Mouse (Mus musculus): ENCODE measurements at regions not wholly inside any gene's neighbourhood (a gene's known extent, or its start where the extent isn't known, plus 50 kb on each side); places are given as distances from the start of the nearest gene placed in this dataset.

DNA sequence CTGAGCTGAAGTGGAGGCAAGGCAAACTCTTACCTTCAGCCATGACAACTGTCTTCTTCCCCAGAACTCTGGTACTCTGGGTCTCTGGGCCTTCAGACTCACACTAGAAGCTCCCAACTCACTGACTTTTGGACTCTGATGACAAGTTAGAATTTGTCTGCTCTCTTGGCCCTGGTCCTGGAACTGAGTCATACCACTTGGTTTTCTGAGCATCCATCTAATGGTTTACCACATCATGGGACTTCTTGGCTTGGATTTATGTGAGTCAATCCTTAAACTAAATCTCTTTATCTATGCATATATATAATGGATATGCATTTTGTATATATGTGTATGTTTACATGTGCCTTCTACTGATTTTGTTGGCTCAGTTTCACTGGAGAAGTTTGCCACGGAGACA, 273.8 kb upstream of the Pkn2 start:
- H3K4me3 ChIP-seq (replicated peaks; ENCODE audit: low read depth, low read length) = no peak overlapping the region
- WGBS = 94% methylated on average over 1 of the region's 1 CpGs
- TF ChIP-seq CTCF (IDR thresholded peaks at IDR 0.05; ENCODE audit: low read depth) = no peak
- no peak overlapping the region for H3K27ac ChIP-seq
- no peak overlapping the region for H3K4me2 ChIP-seq (ENCODE audit: low read length)
- no peaks in the 10 kb centered on the region for H3K27me3 ChIP-seq (ENCODE audit: insufficient read depth, low read length)
- ATAC-seq (replicated peaks; ENCODE audit: low FRiP score, low read depth) = no peak
- no peak for DNase-seq (ENCODE audit: low spot score)
- H3K9me3 ChIP-seq (replicated peaks; ENCODE audit: low read length) = no peaks in the 10 kb centered on the region
- no peaks in the 10 kb centered on the region for H3K36me3 ChIP-seq (ENCODE audit: insufficient read depth, low read length)
- no peaks in the 10 kb centered on the region for H3K4me1 ChIP-seq (replicated peaks; ENCODE audit: insufficient read depth, low read length)
- no peak overlapping the region for H3K9ac ChIP-seq (ENCODE audit: low read depth, low read length)

- TF ChIP-seq CTCF (IDR thresholded peaks at IDR 0.05; ENCODE audit: low read depth) = no peak
- ATAC-seq (replicated peaks; ENCODE audit: low FRiP score, low read depth) (no peak), DNase-seq (ENCODE audit: low spot score) (no peak)
- Histone ChIP-seq H3K9me3 (replicated peaks; ENCODE audit: low read length) (no peaks in the 10 kb centered on the region), H3K9ac (ENCODE audit: low read depth, low read length) (no peak overlapping the region), H3K4me3 (replicated peaks; ENCODE audit: low read depth, low read length) (no peak overlapping the region), H3K27me3 (ENCODE audit: insufficient read depth, low read length) (no peaks in the 10 kb centered on the region), H3K36me3 (ENCODE audit: insufficient read depth, low read length) (no peaks in the 10 kb centered on the region), H3K4me1 (replicated peaks; ENCODE audit: insufficient read depth, low read length) (no peaks in the 10 kb centered on the region), H3K4me2 (ENCODE audit: low read length) (no peak overlapping the region), H3K27ac (no peak overlapping the region)
- 67% methylated on average over 8 of the region's 8 CpGs for WGBS
These were observed 265.7 kb upstream of the Pkn2 start for GRCm38 (mm10) chr3:143147471-143147870.

GRCm38 (mm10) chr3:143138952-143139351, 257.1 kb upstream of the Pkn2 start:
- ATAC-seq (replicated peaks; ENCODE audit: low FRiP score, low read depth) (no peak), DNase-seq (ENCODE audit: low spot score) (no peak)
- H3K9me3 ChIP-seq (replicated peaks; ENCODE audit: low read length) = no peaks in the 10 kb centered on the region
- no peaks in the 10 kb centered on the region for H3K27me3 ChIP-seq (ENCODE audit: insufficient read depth, low read length)
- no peaks in the 10 kb centered on the region for H3K4me1 ChIP-seq (replicated peaks; ENCODE audit: insufficient read depth, low read length)
- H3K27ac ChIP-seq = no peak overlapping the region
- no peaks in the 10 kb centered on the region for H3K36me3 ChIP-seq (ENCODE audit: insufficient read depth, low read length)
- no peak overlapping the region for H3K4me3 ChIP-seq (replicated peaks; ENCODE audit: low read depth, low read length)
- 90% methylated on average over 3 of the region's 3 CpGs for WGBS
- no peak overlapping the region for H3K9ac ChIP-seq (ENCODE audit: low read depth, low read length)
- no peak overlapping the region for H3K4me2 ChIP-seq (ENCODE audit: low read length)
- no peak for TF ChIP-seq CTCF (IDR thresholded peaks at IDR 0.05; ENCODE audit: low read depth)

DNA sequence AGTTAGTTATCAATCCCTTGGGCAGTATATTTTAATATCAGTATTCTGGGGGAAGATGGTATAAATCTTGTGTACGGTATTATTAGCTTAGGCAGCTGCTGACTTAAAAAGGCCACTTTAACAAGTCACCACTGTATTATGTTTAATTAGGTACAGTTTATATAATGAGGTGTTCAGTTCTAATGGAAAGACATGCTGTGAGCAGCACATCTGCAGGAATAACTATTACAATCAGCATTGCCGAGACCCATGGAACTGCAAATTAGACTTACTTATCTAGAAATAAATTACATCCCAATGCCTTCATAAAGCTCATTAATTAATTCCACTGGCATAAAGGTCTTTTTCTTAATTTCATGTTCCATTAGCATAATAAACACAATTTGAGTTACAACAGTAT, 252.7 kb upstream of the Pkn2 start:
- ATAC-seq (replicated peaks; ENCODE audit: low FRiP score, low read depth) (no peak), DNase-seq (ENCODE audit: low spot score) (no peak)
- H3K27me3 ChIP-seq (ENCODE audit: insufficient read depth, low read length) = no peaks in the 10 kb centered on the region
- 74% methylated on average over 2 of the region's 2 CpGs for WGBS
- no peaks in the 10 kb centered on the region for H3K9me3 ChIP-seq (replicated peaks; ENCODE audit: low read length)
- H3K27ac ChIP-seq = no peak overlapping the region
- no peak overlapping the region for H3K4me3 ChIP-seq (replicated peaks; ENCODE audit: low read depth, low read length)
- TF ChIP-seq CTCF (IDR thresholded peaks at IDR 0.05; ENCODE audit: low read depth) = no peak
- H3K36me3 ChIP-seq (ENCODE audit: insufficient read depth, low read length) = no peaks in the 10 kb centered on the region
- H3K4me2 ChIP-seq (ENCODE audit: low read length) = no peak overlapping the region
- H3K9ac ChIP-seq (ENCODE audit: low read depth, low read length) = no peak overlapping the region
- no peaks in the 10 kb centered on the region for H3K4me1 ChIP-seq (replicated peaks; ENCODE audit: insufficient read depth, low read length)

GRCm38 (mm10) chr3:143107733-143108291, 226.0 kb upstream of the Pkn2 start:
- Histone ChIP-seq H3K36me3 (ENCODE audit: insufficient read depth, low read length) (no peaks in the 10 kb centered on the region), H3K27me3 (ENCODE audit: insufficient read depth, low read length) (no peaks in the 10 kb centered on the region), H3K4me3 (replicated peaks; ENCODE audit: low read depth, low read length) (no peak overlapping the region), H3K9me3 (replicated peaks; ENCODE audit: low read length) (no peaks in the 10 kb centered on the region), H3K4me1 (replicated peaks; ENCODE audit: insufficient read depth, low read length) (no peaks in the 10 kb centered on the region), H3K4me2 (ENCODE audit: low read length) (no peak overlapping the region; the same call in 1 of the 2 replicates), H3K9ac (ENCODE audit: low read depth, low read length) (no peak overlapping the region), H3K27ac (no peak overlapping the region)
- TF ChIP-seq CTCF (IDR thresholded peaks at IDR 0.05; ENCODE audit: low read depth) = no peak
- WGBS = 22% methylated on average over 13 of the region's 13 CpGs
- DNase-seq (ENCODE audit: low spot score) (peak; percentile 61), ATAC-seq (replicated peaks; ENCODE audit: low FRiP score, low read depth) (no peak)

DNA sequence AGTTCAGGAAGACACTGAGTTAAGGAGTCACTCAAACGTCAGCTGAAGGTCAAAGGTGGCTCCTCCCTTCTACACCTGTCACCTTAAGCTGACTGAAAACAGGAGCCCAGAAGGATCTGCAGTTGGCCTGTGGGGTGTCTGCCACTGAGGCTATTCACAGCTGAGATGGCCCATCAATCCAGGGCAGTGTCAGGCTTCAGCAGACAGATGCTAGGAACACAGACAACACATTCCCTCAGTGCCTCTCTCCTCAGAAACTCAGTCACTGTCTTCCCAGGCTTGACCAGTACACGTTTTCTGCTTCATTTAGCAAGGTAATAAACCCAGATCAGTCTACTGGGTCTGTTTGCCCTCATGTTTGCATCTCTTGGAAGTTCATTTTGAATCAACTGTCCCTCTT, 222.9 kb upstream of the Pkn2 start:
- Histone ChIP-seq H3K4me3 (replicated peaks; ENCODE audit: low read depth, low read length) (no peak overlapping the region), H3K27me3 (ENCODE audit: insufficient read depth, low read length) (no peaks in the 10 kb centered on the region), H3K4me2 (ENCODE audit: low read length) (no peak overlapping the region), H3K4me1 (replicated peaks; ENCODE audit: insufficient read depth, low read length) (no peaks in the 10 kb centered on the region; the same call in 1 of the 2 replicates), H3K9me3 (replicated peaks; ENCODE audit: low read length) (no peaks in the 10 kb centered on the region), H3K27ac (no peak overlapping the region), H3K36me3 (ENCODE audit: insufficient read depth, low read length) (no peaks in the 10 kb centered on the region), H3K9ac (ENCODE audit: low read depth, low read length) (no peak overlapping the region)
- TF ChIP-seq CTCF (IDR thresholded peaks at IDR 0.05; ENCODE audit: low read depth) = no peak
- ATAC-seq (replicated peaks; ENCODE audit: low FRiP score, low read depth) (peak; percentile 71), DNase-seq (ENCODE audit: low spot score) (peak; percentile 76)
- 24% methylated on average over 2 of the region's 2 CpGs for whole genome bisulfite sequencing

- no peaks in the 10 kb centered on the region for H3K9me3 ChIP-seq (replicated peaks; ENCODE audit: low read length)
- no peak for TF ChIP-seq CTCF (IDR thresholded peaks at IDR 0.05; ENCODE audit: low read depth)
- 27% methylated on average over 3 of the region's 3 CpGs for WGBS
These were observed 221.5 kb upstream of the Pkn2 start for GRCm38 (mm10) chr3:143103333-143103732.

More at GRCm38 (mm10) chr3:143103333-143103732, 221.5 kb upstream of the Pkn2 start:
- no peak overlapping the region for H3K4me3 ChIP-seq (replicated peaks; ENCODE audit: low read depth, low read length)
- ATAC-seq (replicated peaks; ENCODE audit: low FRiP score, low read depth) (no peak), DNase-seq (ENCODE audit: low spot score) (peak; percentile 64)
- no peak overlapping the region for H3K9ac ChIP-seq (ENCODE audit: low read depth, low read length)
- no peaks in the 10 kb centered on the region for H3K27me3 ChIP-seq (ENCODE audit: insufficient read depth, low read length)
- H3K36me3 ChIP-seq (ENCODE audit: insufficient read depth, low read length) = no peaks in the 10 kb centered on the region
- no peak overlapping the region for H3K27ac ChIP-seq
- H3K4me2 ChIP-seq (ENCODE audit: low read length) = no peak overlapping the region
- no peaks in the 10 kb centered on the region; the same call in 1 of the 2 replicates for H3K4me1 ChIP-seq (replicated peaks; ENCODE audit: insufficient read depth, low read length)
